Mouse (Mus musculus) myocyte (in vitro differentiated cells): ENCODE results near the gene Adamts12.

ENCODE experiments used
- CEBPB ChIP-seq: IDR thresholded peaks from 2 replicates; pipeline ENCODE4 v1.6.1; 2011; ENCODE audit warnings: mild to moderate bottlenecking, moderate library complexity; ENCODE audit not compliant: poor library complexity, insufficient read depth, severe bottlenecking
- E2F4 ChIP-seq: IDR thresholded peaks from one replicate; pipeline ENCODE4 v1.6.1; 2011; ENCODE audit warnings: mild to moderate bottlenecking, control low read depth, moderate library complexity; ENCODE audit not compliant: insufficient read depth
- MYOG ChIP-seq, 3 experiments: IDR thresholded peaks; one replicate each; pipeline ENCODE4 v1.6.1; 2011; ENCODE audit warnings: control low read depth in 2 of 3, low read depth in 2 of 3, mild to moderate bottlenecking in 2 of 3; ENCODE audit not compliant: insufficient read length in 2 of 3, control insufficient read depth in 1 of 3, insufficient read depth in 1 of 3
- POLR2A ChIP-seq: IDR thresholded peaks from one replicate; pipeline ENCODE4 v1.6.1; 2011; ENCODE audit warnings: low read depth, mild to moderate bottlenecking, control low read depth, moderate library complexity; ENCODE audit not compliant: insufficient read length
- POLR2AphosphoS2 ChIP-seq: IDR thresholded peaks from one replicate; pipeline ENCODE4 v1.6.1; 2011; ENCODE audit warnings: low read depth, control low read depth; ENCODE audit not compliant: insufficient read length
- TCF12 ChIP-seq: IDR thresholded peaks from one replicate; pipeline ENCODE4 v1.6.1; 2011; ENCODE audit warnings: mild to moderate bottlenecking, control low read depth; ENCODE audit not compliant: poor library complexity, insufficient read depth, severe bottlenecking
- USF1 ChIP-seq: IDR thresholded peaks from one replicate; pipeline ENCODE4 v1.6.1; 2011; ENCODE audit warnings: low read depth, mild to moderate bottlenecking, control low read depth, moderate library complexity

GRCm38 (mm10) chr15:11030188-11030587 is 34.4 kb upstream of the Adamts12 start:
- no peak for TF ChIP-seq POLR2A
- TF ChIP-seq POLR2AphosphoS2, result no peak
- TF ChIP-seq USF1, result no peak
- no peak for TF ChIP-seq E2F4
- TF ChIP-seq TCF12, result no peak
- no peak for TF ChIP-seq CEBPB
- TF ChIP-seq MYOG (IDR thresholded peaks at IDR 0.05; ENCODE audit: control insufficient read depth in 1 of 3, insufficient read depth in 1 of 3, insufficient read length in 2 of 3, low read depth in 2 of 3), result no peak
